Mouse (Mus musculus) stomach, postnatal 0 days (tissue): ENCODE data around the gene Cavin1. TPM values are rescaled to one million over a fixed set of nuclear protein-coding genes. Genes with fewer than 3 reads are reported as not detected.

ENCODE experiments used
- ATAC-seq: fragments of 200-750 bp; cut with Nextera tagmentation; 2 replicates; pipeline ENCODE4 v1.8.0; 2017; ENCODE audit not compliant: low FRiP score, low TSS enrichment
- DNase-seq: peaks from one replicate; pipeline ENCODE4 v3.0.0-alpha.2; 2016; ENCODE audit warnings: low spot score
- H3K27ac ChIP-seq: fragments of 300-500 bp; sonication (generic); replicated peaks from 2 replicates; pipeline ENCODE4 v1.5.1; 2014; ENCODE audit warnings: mild to moderate bottlenecking, control low read depth
- H3K27me3 ChIP-seq: fragments of 300-500 bp; sonication (generic); 2 replicates; pipeline ENCODE4 v1.6.1; 2014; ENCODE audit warnings: low read length; ENCODE audit not compliant: control insufficient read depth, insufficient read depth
- H3K36me3 ChIP-seq: fragments of 300-500 bp; sonication (generic); 2 replicates; pipeline ENCODE4 v1.6.1; 2014; ENCODE audit warnings: low read length, mixed read lengths; ENCODE audit not compliant: control insufficient read depth, insufficient read depth
- H3K4me1 ChIP-seq: fragments of 300-500 bp; sonication (generic); replicated peaks from 2 replicates; pipeline ENCODE4 v1.6.1; 2014; ENCODE audit warnings: antibody characterized with exemption; ENCODE audit not compliant: control insufficient read depth, insufficient read depth
- H3K4me2 ChIP-seq: fragments of 300-500 bp; sonication (generic); replicated peaks from 2 replicates; pipeline ENCODE4 v1.6.1; 2014; ENCODE audit warnings: low read depth, mild to moderate bottlenecking, control low read depth, moderate library complexity
- H3K4me3 ChIP-seq: fragments of 300-500 bp; sonication (generic); 2 replicates; pipeline ENCODE4 v1.5.1; 2014; ENCODE audit warnings: low read depth, low read length, control low read depth
- H3K9ac ChIP-seq: fragments of 300-500 bp; sonication (generic); 2 replicates; pipeline ENCODE4 v1.6.1; 2014; ENCODE audit warnings: mild to moderate bottlenecking, low read length, control low read depth, mixed read lengths
- H3K9me3 ChIP-seq: fragments of 300-500 bp; sonication (generic); 2 replicates; pipeline ENCODE4 v1.6.1; 2016; ENCODE audit warnings: low read length; ENCODE audit not compliant: control insufficient read depth
- CTCF ChIP-seq: IDR thresholded peaks from 2 replicates; pipeline ENCODE4 v1.5.1; 2016; ENCODE audit warnings: antibody characterized with exemption, low read depth, mild to moderate bottlenecking, moderate library complexity
- EP300 ChIP-seq: optimal IDR thresholded peaks from 2 replicates; pipeline ENCODE3; 2016; ENCODE audit warnings: antibody characterized with exemption
- WGBS: fragments of 180-500 bp; shearing (Covaris S2); extraction: QIAGEN DNeasy Blood & Tissue Kit; methylation state at CpG from one replicate; pipeline ENCODE4 v1.1.7; 2014; 5-methylcytosine and 5-hydroxymethylcytosine counted together
- polyA plus RNA-seq: library from polyadenylated mRNA; unstranded; fragments of >200 nt; fragmentation: Nextera tagmentation; extraction: Ambion mirVana; gene quantifications from 2 replicates; pipeline ENCODE4 v1.2.1, GENCODE M21; 2015

The Cavin1 gene
- polyA plus RNA-seq, 1 experiment from 2014 or later = 331 TPM

- H3K27me3 ChIP-seq = no peaks in the 10 kb centered on the region
Observed at GRCm38 (mm10) chr11:100963647-100964046, 7.0 kb downstream of the Cavin1 start.

DNA sequence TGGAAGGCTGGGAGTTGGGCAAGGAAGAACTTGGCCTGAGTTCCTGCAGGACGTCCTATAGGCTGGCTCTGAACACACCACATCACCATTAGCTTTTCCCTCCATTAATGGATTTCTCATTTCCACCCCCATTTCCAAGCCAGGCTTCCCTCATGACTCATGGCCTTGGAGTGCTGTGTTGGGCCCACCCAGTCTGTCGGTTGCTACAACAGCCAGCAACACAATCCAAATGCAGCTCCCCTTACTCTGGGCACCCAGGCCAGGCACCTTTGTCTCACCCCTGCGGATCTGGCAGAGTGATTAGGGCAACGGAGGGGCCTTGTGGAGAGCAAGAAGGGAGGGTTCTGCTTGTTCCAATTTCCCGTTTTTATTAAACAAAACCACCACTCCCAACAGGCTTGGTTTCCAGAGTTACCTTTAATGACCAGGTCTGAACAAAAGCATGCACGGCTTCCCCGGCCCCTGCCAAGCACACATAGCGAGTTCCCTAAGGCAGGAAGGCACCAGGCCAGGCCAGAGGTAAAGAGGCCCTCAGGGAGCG lies 8.2 kb downstream of the Cavin1 start:
- H3K4me1 ChIP-seq = peaks cover 18% of the 10 kb centered on the region
- peak; percentile 67 for DNase-seq
- no peaks in the 10 kb centered on the region for H3K9me3 ChIP-seq
- TF ChIP-seq EP300 (no peak), CTCF (no peak)
- peak overlapping the region; percentile 91 for H3K27ac ChIP-seq
- H3K4me2 ChIP-seq = peak overlapping the region; percentile 33
- no peaks in the 10 kb centered on the region for H3K27me3 ChIP-seq
- WGBS = 15% methylated on average over 9 of the region's 9 CpGs
- ATAC-seq = peak; percentile 72
- H3K36me3 ChIP-seq = peaks cover 11% of the 10 kb centered on the region
- H3K4me3 ChIP-seq = no peak overlapping the region
- peak overlapping the region; percentile 18; the same call in 1 of the 2 replicates for H3K9ac ChIP-seq

More at GRCm38 (mm10) chr11:100963647-100964046, 7.0 kb downstream of the Cavin1 start:
- peak overlapping the region; percentile 91 for H3K27ac ChIP-seq
- H3K9me3 ChIP-seq = no peaks in the 10 kb centered on the region
- H3K4me1 ChIP-seq = peaks cover 20% of the 10 kb centered on the region
- H3K36me3 ChIP-seq = peaks cover 6% of the 10 kb centered on the region
- DNase-seq (peak; percentile 75), ATAC-seq (peak; percentile 46; the same call in 1 of the 2 replicates)
- H3K9ac ChIP-seq = peak overlapping the region; percentile 35; the same call in 1 of the 2 replicates
- H3K4me2 ChIP-seq = peak overlapping the region; percentile 33; the same call in 1 of the 2 replicates
- 37% methylated on average over 9 of the region's 9 CpGs for WGBS
- H3K4me3 ChIP-seq = no peak overlapping the region
- TF ChIP-seq EP300 = no peak
- TF ChIP-seq CTCF = no peak

DNA sequence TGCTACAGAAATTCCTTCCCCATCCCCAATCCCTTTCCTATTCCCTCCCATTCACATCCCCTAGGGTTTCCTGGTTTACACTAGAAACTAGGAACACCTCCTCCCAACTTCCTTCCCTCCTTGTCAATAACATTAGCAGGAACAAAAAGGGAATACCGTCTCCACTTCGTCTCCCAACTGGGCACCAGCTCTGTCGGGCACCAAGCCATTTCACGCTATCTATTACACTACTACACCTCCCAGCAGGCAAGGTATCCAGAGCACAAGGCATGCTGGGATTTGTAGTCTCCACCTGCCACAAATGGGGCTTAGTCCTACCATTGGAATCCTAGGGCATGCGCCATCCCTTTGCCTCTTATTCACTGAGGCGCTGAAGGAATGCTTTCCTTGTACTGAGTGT lies 10.1 kb downstream of the Cavin1 start:
- Histone ChIP-seq H3K27ac (peak overlapping the region; percentile 26), H3K9ac (no peak overlapping the region), H3K4me3 (no peak overlapping the region), H3K36me3 (peaks cover 11% of the 10 kb centered on the region), H3K4me1 (peaks cover 18% of the 10 kb centered on the region), H3K27me3 (no peaks in the 10 kb centered on the region), H3K4me2 (no peak overlapping the region), H3K9me3 (no peaks in the 10 kb centered on the region)
- 12% methylated on average over 6 of the region's 6 CpGs for WGBS
- DNase-seq (peak; percentile 68), ATAC-seq (peak; percentile 35)
- no peak for TF ChIP-seq CTCF
- TF ChIP-seq EP300 = no peak

GRCm38 (mm10) chr11:100959826-100960225 lies 10.9 kb downstream of the Cavin1 start:
- H3K36me3 ChIP-seq = peaks cover 11% of the 10 kb centered on the region
- no peaks in the 10 kb centered on the region for H3K9me3 ChIP-seq
- H3K9ac ChIP-seq = no peak overlapping the region
- no peak for ATAC-seq
- peak overlapping the region; percentile 25 for H3K4me2 ChIP-seq
- no peaks in the 10 kb centered on the region for H3K27me3 ChIP-seq
- peaks cover 15% of the 10 kb centered on the region for H3K4me1 ChIP-seq
- TF ChIP-seq EP300 = no peak
- no peak for TF ChIP-seq CTCF
- H3K27ac ChIP-seq = peak overlapping the region; percentile 26
- no peak for DNase-seq
- H3K4me3 ChIP-seq = no peak overlapping the region; the same call in 1 of the 2 replicates
- WGBS = 30% methylated on average over 3 of the region's 3 CpGs

- DNase-seq = peak; percentile 63
- Histone ChIP-seq H3K9ac (no peak overlapping the region), H3K27ac (peak overlapping the region; percentile 26), H3K9me3 (no peaks in the 10 kb centered on the region), H3K4me3 (no peak overlapping the region; the same call in 1 of the 2 replicates), H3K4me1 (peaks cover 15% of the 10 kb centered on the region), H3K4me2 (peak overlapping the region; percentile 25), H3K36me3 (peaks cover 11% of the 10 kb centered on the region), H3K27me3 (no peaks in the 10 kb centered on the region)
- 6% methylated on average over 14 of the region's 14 CpGs for WGBS
- no peak for TF ChIP-seq EP300
- TF ChIP-seq CTCF = peak; percentile 77
- ATAC-seq = no peak
Observed at GRCm38 (mm10) chr11:100959464-100959810, 11.2 kb downstream of the Cavin1 start.

- WGBS = 44% methylated on average over 76 of the region's 76 CpGs
Observed at GRCm38 (mm10) chr11:100958613-100959463, 11.8 kb downstream of the Cavin1 start.

More at GRCm38 (mm10) chr11:100958613-100959463, 11.8 kb downstream of the Cavin1 start:
- H3K4me2 ChIP-seq = peak overlapping the region; percentile 25; the same call in 1 of the 2 replicates
- H3K9ac ChIP-seq = no peak overlapping the region
- no peak for ATAC-seq
- no peaks in the 10 kb centered on the region for H3K27me3 ChIP-seq
- peaks cover 11% of the 10 kb centered on the region for H3K36me3 ChIP-seq
- TF ChIP-seq CTCF (no peak), EP300 (no peak)
- H3K4me1 ChIP-seq = peaks cover 9% of the 10 kb centered on the region; the same call in 1 of the 2 replicates
- no peak overlapping the region for H3K4me3 ChIP-seq
- H3K27ac ChIP-seq = 0 out of 2 replicates have a peak overlapping the region, but pooled peaks have one; percentile 4
- no peak for DNase-seq
- no peaks in the 10 kb centered on the region for H3K9me3 ChIP-seq
